Mouse (Mus musculus): ENCODE measurements at regions not wholly inside any gene's neighbourhood (a gene's known extent, or its start where the extent isn't known, plus 50 kb on each side); places are given as distances from the start of the nearest gene placed in this dataset.

GRCm38 (mm10) chr15:61007461-61008059 lies 84.7 kb upstream of the A1bg start:
- no peak for DNase-seq (ENCODE audit: low read depth, low spot score)

GRCm38 (mm10) chr15:61006608-61007007 lies 83.8 kb upstream of the A1bg start:
- DNase-seq (ENCODE audit: low read depth, low spot score), result no peak

DNA sequence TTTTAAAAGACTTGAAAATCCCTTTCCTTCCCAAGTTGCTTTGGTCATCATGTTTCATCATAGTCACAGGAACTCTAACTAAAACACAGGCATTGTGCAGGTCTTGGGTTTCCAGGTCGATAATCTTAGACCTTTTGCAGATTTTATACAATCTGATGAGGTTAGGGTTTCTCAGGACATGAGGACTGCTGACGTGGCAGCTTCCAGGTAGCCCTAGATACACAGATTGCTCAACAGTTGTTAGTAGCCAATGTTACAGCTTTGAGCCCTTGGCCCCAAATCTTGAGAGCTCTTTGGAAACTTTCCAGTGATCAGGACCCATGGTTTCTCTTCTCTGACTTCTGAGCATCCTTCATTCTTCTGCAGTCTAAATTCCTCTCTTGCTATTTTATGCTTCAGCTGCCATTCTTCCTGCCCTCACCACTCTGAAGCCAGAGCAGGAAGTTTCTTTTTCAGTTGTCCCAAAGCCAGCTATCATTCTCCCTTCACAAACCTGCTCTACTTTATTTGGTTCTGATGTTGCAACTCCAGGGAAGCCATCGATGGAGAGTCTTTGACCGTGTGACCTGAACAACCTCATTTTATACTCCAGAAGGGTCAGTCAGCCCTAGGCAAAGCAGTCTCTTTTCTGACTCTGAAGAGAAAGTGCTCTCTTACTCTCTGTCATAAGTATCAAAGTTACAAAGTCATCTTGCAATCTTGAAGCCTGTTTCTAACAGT lies 71.3 kb upstream of the A1bg start:
- DNase-seq (ENCODE audit: low read depth, low spot score), result no peak

- DNase-seq (ENCODE audit: low read depth, low spot score), result no peak
Measured at GRCm38 (mm10) chr15:60993394-60993793, 70.6 kb upstream of the A1bg start.

GRCm38 (mm10) chr15:60982576-60982975 lies 59.8 kb upstream of the A1bg start:
- DNase-seq (ENCODE audit: low read depth, low spot score), result no peak
